Mouse (Mus musculus) heart, postnatal 0 days (tissue): ENCODE measurements around the gene Mtcp1. TPM values are rescaled to one million over a fixed set of nuclear protein-coding genes. Genes with fewer than 3 reads are reported as not detected.

Experiments
- ATAC-seq: fragments of 200-750 bp; cut with Nextera tagmentation; 2 replicates; pipeline ENCODE4 v1.8.0; 2017; ENCODE audit warnings: low read depth, moderate number of reproducible peaks, moderate library complexity; ENCODE audit not compliant: insufficient read depth
- DNase-seq: peaks from one replicate; pipeline ENCODE4 v3.0.0-alpha.2; 2016; ENCODE audit warnings: low spot score
- H3K27ac ChIP-seq: fragments of 300-500 bp; sonication (generic); 2 replicates; pipeline ENCODE4 v1.5.1; 2014; ENCODE audit warnings: low read depth, mild to moderate bottlenecking
- H3K27me3 ChIP-seq: fragments of 300-500 bp; sonication (generic); 2 replicates; pipeline ENCODE4 v1.6.1; 2014; ENCODE audit warnings: low read length, mixed read lengths; ENCODE audit not compliant: control insufficient read depth, insufficient read depth
- H3K36me3 ChIP-seq: fragments of 300-500 bp; sonication (generic); replicated peaks from 2 replicates; pipeline ENCODE4 v1.6.1; 2014; ENCODE audit warnings: low read length, mixed read lengths; ENCODE audit not compliant: control insufficient read depth, insufficient read depth
- H3K4me1 ChIP-seq: fragments of 300-500 bp; sonication (generic); 2 replicates; pipeline ENCODE4 v1.6.1; 2014; ENCODE audit warnings: antibody characterized with exemption; ENCODE audit not compliant: control insufficient read depth, insufficient read depth
- H3K4me2 ChIP-seq: fragments of 300-500 bp; sonication (generic); 2 replicates; pipeline ENCODE4 v1.6.1; 2014; ENCODE audit warnings: low read depth, mild to moderate bottlenecking, low read length, moderate library complexity
- H3K4me3 ChIP-seq: fragments of 300-500 bp; sonication (generic); 2 replicates; pipeline ENCODE4 v1.5.1; 2014; ENCODE audit warnings: low read depth, low read length
- H3K9ac ChIP-seq: fragments of 300-500 bp; sonication (generic); replicated peaks from 2 replicates; pipeline ENCODE4 v1.6.1; 2014; ENCODE audit warnings: low read depth, low read length, mixed read lengths
- H3K9me3 ChIP-seq: fragments of 300-500 bp; sonication (generic); replicated peaks from 2 replicates; pipeline ENCODE4 v1.6.1; 2016; ENCODE audit warnings: low read length; ENCODE audit not compliant: control insufficient read depth
- CTCF ChIP-seq: IDR thresholded peaks from 2 replicates; pipeline ENCODE4 v1.5.1; 2016; ENCODE audit warnings: antibody characterized with exemption, control low read depth, low read depth
- EP300 ChIP-seq: IDR thresholded peaks from 2 replicates; pipeline ENCODE4 v1.6.1; 2016; ENCODE audit warnings: antibody characterized with exemption, low read depth
- WGBS: fragments of 180-500 bp; shearing (Covaris S2); extraction: QIAGEN DNeasy Blood & Tissue Kit; methylation state at CpG from one replicate; pipeline ENCODE4 v1.1.7; 2014; 5-methylcytosine and 5-hydroxymethylcytosine counted together
- polyA plus RNA-seq: library from polyadenylated mRNA; unstranded; fragments of >200 nt; fragmentation: Nextera tagmentation; extraction: Ambion mirVana; gene quantifications from 2 replicates; pipeline ENCODE4 v1.2.1, GENCODE M21; 2015
- total RNA-seq: library from RNA; depleted of rRNA; stranded (reverse); fragments of >200 nt; gene quantifications from 2 replicates; pipeline ENCODE4 v1.2.3, GENCODE M21; 2014; ENCODE audit warnings: low replicate concordance; rRNA removed

The Mtcp1 gene
- total and polyA plus RNA-seq, 2 experiments from 2014 or later: 4.7 to 16.2 TPM

- DNase-seq: peak; percentile 32
- Histone ChIP-seq H3K4me1 (no peaks in the 10 kb centered on the region), H3K36me3 (no peaks in the 10 kb centered on the region), H3K27me3 (no peaks in the 10 kb centered on the region), H3K9ac (no peak overlapping the region), H3K27ac (peak overlapping the region; percentile 30; the same call in 1 of the 2 replicates), H3K4me2 (no peak overlapping the region), H3K9me3 (no peaks in the 10 kb centered on the region), H3K4me3 (no peak overlapping the region)
- 32% methylated on average over 2 of the region's 2 CpGs for WGBS
- TF ChIP-seq CTCF (no peak), EP300 (no peak)
- ATAC-seq: no peak
These were observed 43.5 kb downstream of the Mtcp1 start for GRCm38 (mm10) chrX:75372666-75373425.

GRCm38 (mm10) chrX:75370197-75370596 lies 46.2 kb downstream of the Mtcp1 start:
- Histone ChIP-seq H3K4me3 (no peak overlapping the region), H3K4me2 (no peak overlapping the region), H3K27ac (no peak overlapping the region), H3K9ac (no peak overlapping the region), H3K4me1 (no peaks in the 10 kb centered on the region), H3K36me3 (no peaks in the 10 kb centered on the region), H3K9me3 (no peaks in the 10 kb centered on the region), H3K27me3 (no peaks in the 10 kb centered on the region)
- ATAC-seq: no peak
- DNase-seq: peak; percentile 39
- TF ChIP-seq CTCF: no peak
- no peak for TF ChIP-seq EP300

Other genes starting within 250 kb of the Mtcp1 start
- 46.3 and 51.4 TPM in 2 replicates for gene Fundc2, start 34.2 kb downstream of the Mtcp1 start, total RNA-seq
- 97.5 and 119 TPM in 2 replicates for gene Fundc2, start 34.2 kb downstream of the Mtcp1 start, polyA plus RNA-seq
- gene F8, start 34.0 kb downstream of the Mtcp1 start, total RNA-seq: 0.31 and 11.8 TPM in 2 replicates
- gene F8, start 34.0 kb downstream of the Mtcp1 start, polyA plus RNA-seq: 1.7 TPM in 2 replicates
- gene Cmc4, start within 50 bp of the Mtcp1 start, total RNA-seq: 9.7 and 22.1 TPM in 2 replicates
- 22.9 and 24.2 TPM in 2 replicates for gene Cmc4, start within 50 bp of the Mtcp1 start, polyA plus RNA-seq
- 5.1 and 7.1 TPM in 2 replicates for gene Brcc3, start within 50 bp of the Mtcp1 start, total RNA-seq
- 41.4 and 42.4 TPM in 2 replicates for gene Brcc3, start within 50 bp of the Mtcp1 start, polyA plus RNA-seq
- gene Vbp1, start 97.7 kb upstream of the Mtcp1 start, total RNA-seq: 65.4 and 70.6 TPM in 2 replicates
- gene Vbp1, start 97.7 kb upstream of the Mtcp1 start, polyA plus RNA-seq: 146 and 148 TPM in 2 replicates
- not detected in 2 replicates for gene Rab39b, start 161.6 kb upstream of the Mtcp1 start, total RNA-seq
- 0.10 and 0.11 TPM in 2 replicates for gene Rab39b, start 161.6 kb upstream of the Mtcp1 start, polyA plus RNA-seq